Mouse (Mus musculus): ENCODE measurements around the gene Maff.

- TF ChIP-seq TAL1 (IDR thresholded peaks at IDR 0.05; ENCODE audit: low read length) (no peak), GATA1 (IDR thresholded peaks at IDR 0.05; ENCODE audit: low read length) (no peak)
Observed at GRCm38 (mm10) chr15:79298553-79298952, 47.9 kb upstream of the Maff start.
